In genomic region chr1:90898012-90898411, GRCm38 (mm10) we compare ENCODE assay signal across 26 mouse cellular contexts. TPM values are rescaled to one million over a fixed set of nuclear protein-coding genes. Genes with fewer than 3 reads are reported as not detected.
"Had no signal": no experiment of that assay in that cellular context is flagged by ENCODE, and none has a peak within 500 bp of the region (broad histone marks: within the 10 kb centered on the region; RNA-seq: fewer than 3 reads in every experiment).

No protein-coding gene starts in this region.

- H3K4me1 ChIP-seq: megakaryocyte, embryonic 14.5 days; midbrain, embryonic 13.5 days; midbrain, embryonic 15.5 days had no signal

- H3K4me2 ChIP-seq: lung, embryonic 15.5 days; midbrain, embryonic 11.5 days; midbrain, embryonic 13.5 days; midbrain, embryonic 15.5 days; neural tube, embryonic 12.5 days had no signal

- H3K9me3 ChIP-seq: lung, embryonic 15.5 days; midbrain, embryonic 13.5 days; midbrain, embryonic 15.5 days; neural tube, embryonic 12.5 days had no signal

- H3K9ac ChIP-seq: liver, postnatal 0 days; lung, embryonic 15.5 days; midbrain, embryonic 13.5 days; midbrain, embryonic 15.5 days; neural tube, embryonic 12.5 days had no signal

- H3K27me3 ChIP-seq: lung, embryonic 15.5 days; midbrain, embryonic 13.5 days; midbrain, embryonic 15.5 days; neural tube, embryonic 12.5 days had no signal

- DNase-seq: liver, postnatal 0 days; lung, adult 2 months; lung, postnatal 14 days; lung, postnatal 36 days; retina, postnatal 1 day; right cerebral cortex, adult 18-20 months; right cerebral cortex, postnatal 25 days; right cerebral cortex, postnatal 4 days; spleen, adult 18-20 months; thymus, adult 18-20 months; thymus, postnatal 14 days; thymus, postnatal 36 days had no signal

- H3K27ac ChIP-seq: macrophage; midbrain, embryonic 13.5 days; midbrain, embryonic 15.5 days; neural tube, embryonic 12.5 days had no signal

- H3K4me3 ChIP-seq: lung, embryonic 15.5 days; megakaryocyte, embryonic 14.5 days; midbrain, embryonic 13.5 days; midbrain, embryonic 15.5 days; neural tube, embryonic 12.5 days had no signal

- H3K36me3 ChIP-seq: lung, embryonic 15.5 days; midbrain, embryonic 13.5 days; midbrain, embryonic 15.5 days; neural tube, embryonic 12.5 days had no signal

- ATAC-seq: liver, postnatal 0 days; lung, postnatal 0 days; midbrain, embryonic 13.5 days; midbrain, embryonic 15.5 days had no signal

RNA-seq across cellular contexts. Expression of gene Mlph, which starts 16.9 kb away (rescaled TPM):
- polyA plus RNA-seq: neural tube, embryonic 14.5 days had no signal

RNA-seq across cellular contexts. Expression of gene Prlh, which starts 54.9 kb away (rescaled TPM):
- polyA plus RNA-seq: liver, postnatal 0 days; lung, adult 2 months; lung, embryonic 15.5 days; lung, postnatal 0 days; macrophage; midbrain, embryonic 11.5 days; midbrain, embryonic 13.5 days; midbrain, embryonic 15.5 days; midbrain, postnatal 0 days; neural tube, embryonic 12.5 days; neural tube, embryonic 14.5 days; small intestine, adult 2 months; stomach, embryonic 14.5 days; stomach, embryonic 16.5 days; thymus, postnatal 0 days had no signal
